Mouse (Mus musculus): Measurements from ENCODE around the gene Jup.

DNA sequence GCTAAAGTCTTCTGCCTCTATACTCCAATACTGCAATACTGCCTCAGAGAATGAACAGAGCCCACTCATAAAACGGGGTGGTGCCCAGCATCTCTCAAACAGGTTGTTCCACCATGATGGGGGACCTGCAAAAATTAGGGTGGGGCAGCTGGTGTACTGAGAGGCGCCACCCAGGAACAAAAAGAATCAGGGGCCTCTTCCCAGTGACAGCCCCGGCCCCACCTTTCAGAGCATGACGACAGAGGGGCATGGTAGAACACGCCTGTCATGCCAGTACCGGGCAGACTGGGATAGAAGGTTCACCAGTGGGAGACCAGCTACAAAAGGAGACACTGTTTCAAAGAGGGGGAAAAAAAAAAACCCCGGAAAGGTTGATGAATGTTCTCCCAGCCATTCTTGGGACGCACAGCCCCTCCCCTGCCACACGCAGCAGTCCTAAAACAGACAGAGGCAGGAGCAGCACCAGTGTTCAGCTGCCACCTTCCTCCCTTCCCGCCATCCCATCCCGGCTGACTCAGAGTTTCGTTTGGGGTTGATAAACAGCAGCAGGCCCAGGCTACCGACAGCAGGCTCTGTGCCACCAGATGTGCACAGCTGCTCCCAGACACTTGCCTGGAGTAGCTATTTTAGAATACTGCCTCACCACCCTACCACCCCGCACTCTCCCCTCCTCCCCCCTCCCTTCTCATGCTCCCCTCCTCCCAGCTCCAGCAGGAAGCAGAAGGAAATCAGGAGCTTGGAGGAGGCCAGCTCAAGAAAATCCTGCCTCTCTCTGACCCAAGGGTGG lies 9.8 kb downstream of the Jup start:
- TF ChIP-seq CTCF (IDR thresholded peaks at IDR 0.05; ENCODE audit: low read depth, low read length) (no peak), POLR2A (IDR thresholded peaks at IDR 0.05; ENCODE audit: borderline replicate concordance, low read depth, low read length) (no peak)
